Mouse (Mus musculus) CH12.LX (cell line): ENCODE measurements at regions not wholly inside any gene's neighbourhood (a gene's known extent, or its start where the extent isn't known, plus 50 kb on each side); places are given as distances from the start of the nearest gene placed in this dataset.

ENCODE experiments used
- BHLHE40 ChIP-seq: IDR thresholded peaks from 2 replicates; pipeline ENCODE4 v1.6.1; 2011; ENCODE audit warnings: mild to moderate bottlenecking, low read depth, low read length, improper control_type of control experiment
- CHD2 ChIP-seq: IDR thresholded peaks from 2 replicates; pipeline ENCODE4 v1.6.1; 2011; ENCODE audit warnings: low read length, improper control_type of control experiment
- CTCF ChIP-seq, 2 experiments: IDR thresholded peaks in 1 of 2; conservative IDR thresholded peaks in 1 of 2; 2 replicates each; pipeline ENCODE4 v1.5.1; 2011 to 2012; ENCODE audit warnings: low read depth in 2 of 2, low read length in 2 of 2, improper control_type of control experiment in 1 of 2, inconsistent platforms in 1 of 2, mild to moderate bottlenecking in 1 of 2, moderate library complexity in 1 of 2
- ELF1 ChIP-seq: IDR thresholded peaks from 2 replicates; pipeline ENCODE4 v1.6.1; 2014; ENCODE audit warnings: low read depth, mild to moderate bottlenecking, inconsistent platforms, low read length, improper control_type of control experiment
- EP300 ChIP-seq: IDR thresholded peaks from 2 replicates; pipeline ENCODE4 v1.6.1; 2011; ENCODE audit warnings: low read length, improper control_type of control experiment
- HCFC1 ChIP-seq: IDR thresholded peaks from 2 replicates; pipeline ENCODE4 v1.6.1; 2012; ENCODE audit warnings: low read depth, mild to moderate bottlenecking, inconsistent platforms, low read length, improper control_type of control experiment
- JUN ChIP-seq: IDR thresholded peaks from 2 replicates; pipeline ENCODE4 v1.6.1; 2011; ENCODE audit warnings: low read depth, mild to moderate bottlenecking, low read length, improper control_type of control experiment, moderate library complexity; ENCODE audit not compliant: insufficient read depth
- MAX ChIP-seq: IDR thresholded peaks from 2 replicates; pipeline ENCODE4 v1.6.1; 2011; ENCODE audit warnings: low read length, improper control_type of control experiment
- POLR2A ChIP-seq: IDR thresholded peaks from 2 replicates; pipeline ENCODE4 v1.6.1; 2011; ENCODE audit warnings: low read depth, mild to moderate bottlenecking, improper control_type of control experiment, low read length
- USF1 ChIP-seq: IDR thresholded peaks from 2 replicates; pipeline ENCODE4 v1.6.1; 2014; ENCODE audit warnings: low read depth, mild to moderate bottlenecking, inconsistent platforms, low read length, improper control_type of control experiment

DNA sequence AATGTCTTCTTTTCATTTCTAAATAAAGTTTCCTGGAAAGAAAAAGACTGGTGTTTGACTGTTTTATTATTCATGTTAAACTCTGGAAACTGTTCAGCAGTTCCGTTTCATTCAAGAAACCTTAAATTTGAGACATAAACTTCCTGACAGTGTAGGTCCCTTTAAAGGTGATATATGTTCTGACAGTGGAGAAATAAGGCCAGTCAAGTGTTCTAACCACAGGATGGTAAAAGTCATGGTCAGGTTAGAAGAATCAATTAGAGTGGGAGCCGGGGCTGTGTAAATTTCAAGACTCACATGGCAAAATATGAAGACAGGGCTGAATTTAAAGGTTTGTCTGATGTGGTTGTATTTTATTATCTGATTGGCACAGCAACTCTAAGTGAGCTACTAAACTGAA is 593.9 kb upstream of the Brinp1 start:
- TF ChIP-seq CTCF (conservative IDR thresholded peaks at IDR 0.05 in 1 of 2, IDR thresholded peaks at IDR 0.05 in 1 of 2; ENCODE audit: low read depth in 2 of 2, low read length in 2 of 2) (no peak), MAX (no peak), POLR2A (no peak), EP300 (no peak), HCFC1 (no peak), ELF1 (no peak), USF1 (no peak), CHD2 (no peak), BHLHE40 (no peak), JUN (no peak)
